Mouse (Mus musculus) T-helper 2 cell (primary cell): ENCODE data around the gene Triml2.

Experiments used
- in situ Hi-C: fragments of 300-600 bp; cut with MboI, MseI; formaldehyde crosslinking; loops from one replicate; pipeline ENCODE4 v1.15.1; 2025; ENCODE audit warnings: high pct_unique_total_duplicates

The Triml2 gene

DNA sequence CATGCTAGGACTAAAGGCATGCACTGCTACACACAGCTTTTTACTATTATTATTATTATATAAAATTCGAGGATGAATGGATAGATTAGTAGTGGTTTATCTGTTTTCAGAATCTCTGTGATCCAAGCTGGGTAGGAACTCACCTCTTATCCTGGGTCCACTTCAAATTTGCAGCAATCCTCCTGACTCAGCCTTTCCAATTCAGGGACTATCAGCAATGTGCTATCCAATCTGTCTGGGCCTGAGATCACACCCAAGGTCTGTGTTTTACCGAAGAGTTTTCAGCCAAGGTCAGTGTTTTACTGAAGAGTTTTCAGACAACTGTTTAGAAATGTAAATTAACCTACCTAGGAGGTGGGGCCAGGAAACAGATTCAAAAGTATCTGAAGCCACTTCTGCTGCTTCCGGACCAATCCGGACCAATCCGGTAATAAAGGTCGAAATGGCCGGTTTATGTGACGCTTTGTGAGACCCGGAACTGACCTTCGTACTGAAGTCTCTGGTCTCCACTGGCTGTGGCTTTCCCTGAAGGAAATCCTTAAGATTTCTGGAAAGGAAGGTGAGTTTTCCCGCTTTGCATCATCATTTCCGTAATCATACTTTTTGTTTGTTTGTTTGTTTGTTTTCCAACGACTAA lies at the start of gene Triml2:
Gene Triml2 (plus strand): TSS at position 488 of the 637 bp plus-strand sequence.
- in situ Hi-C loops, result no loop called here

DNA sequence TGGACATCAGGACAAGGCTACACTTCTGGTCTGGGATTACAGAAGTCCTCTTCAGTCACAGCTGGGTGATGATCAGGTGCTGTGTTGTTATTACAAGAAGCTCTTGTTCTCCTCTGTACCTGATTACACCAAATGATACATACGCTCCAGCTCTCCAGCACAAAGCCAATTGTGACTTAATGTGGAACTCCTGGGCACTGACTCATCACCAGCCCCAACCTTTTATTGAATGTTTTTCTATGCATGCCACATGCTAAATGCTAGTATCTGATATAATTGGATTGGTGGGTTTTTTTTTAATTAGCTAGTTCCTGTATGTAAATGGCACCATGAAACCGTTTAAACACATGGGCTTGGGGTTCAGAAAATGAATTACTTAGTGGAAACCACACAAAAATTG lies 39.0 kb upstream of the Triml2 start, which contains the start of gene Triml1:
Gene Triml1 (minus strand): TSS at position 101 of the 400 bp plus-strand sequence.
- in situ Hi-C loops, result no loop called here

DNA sequence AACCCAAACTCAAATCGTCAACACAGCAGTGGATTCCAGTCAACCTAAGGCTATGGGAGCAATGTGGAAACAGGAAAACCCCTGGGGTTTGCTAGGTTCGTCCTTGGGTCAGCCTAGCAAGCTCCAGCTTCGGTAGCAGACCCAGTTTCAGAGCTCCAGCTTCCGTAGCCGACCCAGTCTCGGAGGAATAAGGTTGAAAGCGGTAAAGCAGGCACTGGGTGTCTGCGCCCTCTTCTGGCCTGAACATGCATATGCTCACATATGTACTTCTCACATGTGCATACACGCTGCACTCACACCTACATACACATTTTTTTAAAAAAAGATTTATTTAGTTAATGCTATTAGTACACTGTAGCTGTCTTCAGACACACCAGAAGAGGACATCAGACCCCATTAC lies 31.0 kb upstream of the Triml2 start:
- in situ Hi-C loops, result no loop called here

DNA sequence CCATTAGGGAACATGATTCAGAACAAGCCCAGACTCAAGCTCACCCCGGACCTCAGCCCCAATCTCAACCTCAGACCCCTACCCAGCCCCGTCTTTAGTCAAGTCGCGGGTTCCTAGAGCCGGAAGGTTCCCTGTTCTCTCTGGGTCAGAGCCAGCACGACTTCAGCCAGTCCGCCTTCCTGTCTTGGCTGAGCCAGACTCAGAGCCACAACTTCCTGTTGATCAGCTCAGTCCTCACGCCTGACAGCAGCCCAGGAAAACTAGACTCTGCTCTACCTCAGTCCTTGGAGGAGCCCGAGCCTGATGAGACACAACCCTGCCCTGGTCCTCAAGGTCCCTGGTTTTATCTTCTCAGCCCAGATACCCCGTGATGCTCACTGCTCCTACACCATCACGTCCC lies 17.1 kb upstream of the Triml2 start:
- in situ Hi-C loops, result no loop called here

DNA sequence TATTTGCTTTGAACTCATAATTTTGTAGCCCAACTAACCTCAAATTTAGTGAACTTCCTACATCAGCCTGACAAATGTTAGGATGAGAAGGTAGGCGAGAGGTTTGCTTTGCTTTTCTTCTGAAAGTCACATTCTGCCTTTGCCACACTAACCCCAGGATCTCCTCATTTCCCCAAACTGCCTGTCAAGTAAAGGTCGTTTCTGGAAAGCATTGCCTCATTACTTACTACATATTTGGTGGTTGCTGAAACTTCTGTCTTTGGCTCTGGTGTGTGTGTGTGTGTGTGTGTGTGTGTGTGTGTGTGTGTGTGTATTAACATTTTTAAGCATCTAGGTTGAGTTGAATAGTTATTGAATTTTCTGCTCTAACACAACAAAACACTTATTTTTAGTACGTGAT lies 15.9 kb upstream of the Triml2 start:
- in situ Hi-C loops, result no loop called here

DNA sequence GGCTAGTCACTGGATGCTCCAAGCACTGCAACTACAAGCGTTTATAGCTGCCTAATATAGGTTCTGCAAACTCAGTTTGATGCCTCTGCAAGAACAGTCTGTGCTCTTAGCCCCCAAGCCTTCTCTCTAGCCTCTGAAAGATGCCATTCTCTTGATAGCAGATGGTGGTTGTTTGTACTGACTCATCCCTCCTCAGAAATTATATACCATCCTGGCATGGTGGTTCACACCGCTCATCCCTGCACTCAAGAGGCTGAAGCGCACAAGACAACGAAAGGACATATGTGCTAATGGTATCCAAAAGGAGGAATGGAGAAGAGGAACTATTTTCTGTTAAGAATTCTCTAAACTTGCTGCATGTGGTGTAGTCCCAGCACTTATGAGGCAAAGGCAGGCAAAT lies 12.3 kb upstream of the Triml2 start:
- in situ Hi-C loops, result no loop called here

DNA sequence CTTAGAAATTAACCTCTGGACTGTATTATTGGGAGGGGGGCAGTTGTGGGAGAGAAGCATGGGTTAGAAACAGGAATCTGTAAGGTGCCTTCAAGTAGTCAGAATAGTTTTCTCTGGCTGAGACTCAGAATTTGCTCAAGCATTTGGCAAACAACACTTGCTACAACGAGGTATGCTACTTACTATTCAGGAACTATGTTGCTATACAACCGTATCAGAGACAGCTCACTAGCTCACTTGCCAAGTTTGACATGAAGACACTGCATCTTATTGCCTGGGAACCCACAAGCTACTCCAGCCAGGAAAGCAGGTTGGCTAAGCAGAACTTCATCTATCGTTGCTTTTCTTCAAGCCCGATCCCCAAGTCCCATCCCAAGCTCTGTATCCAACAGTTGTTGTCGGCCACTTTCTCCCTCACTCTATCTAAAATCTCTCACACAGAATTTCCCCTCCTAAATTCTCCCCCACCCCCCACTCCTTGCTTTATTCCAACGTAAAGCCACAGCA lies 11.0 kb upstream of the Triml2 start:
- in situ Hi-C loops, result no loop called here

DNA sequence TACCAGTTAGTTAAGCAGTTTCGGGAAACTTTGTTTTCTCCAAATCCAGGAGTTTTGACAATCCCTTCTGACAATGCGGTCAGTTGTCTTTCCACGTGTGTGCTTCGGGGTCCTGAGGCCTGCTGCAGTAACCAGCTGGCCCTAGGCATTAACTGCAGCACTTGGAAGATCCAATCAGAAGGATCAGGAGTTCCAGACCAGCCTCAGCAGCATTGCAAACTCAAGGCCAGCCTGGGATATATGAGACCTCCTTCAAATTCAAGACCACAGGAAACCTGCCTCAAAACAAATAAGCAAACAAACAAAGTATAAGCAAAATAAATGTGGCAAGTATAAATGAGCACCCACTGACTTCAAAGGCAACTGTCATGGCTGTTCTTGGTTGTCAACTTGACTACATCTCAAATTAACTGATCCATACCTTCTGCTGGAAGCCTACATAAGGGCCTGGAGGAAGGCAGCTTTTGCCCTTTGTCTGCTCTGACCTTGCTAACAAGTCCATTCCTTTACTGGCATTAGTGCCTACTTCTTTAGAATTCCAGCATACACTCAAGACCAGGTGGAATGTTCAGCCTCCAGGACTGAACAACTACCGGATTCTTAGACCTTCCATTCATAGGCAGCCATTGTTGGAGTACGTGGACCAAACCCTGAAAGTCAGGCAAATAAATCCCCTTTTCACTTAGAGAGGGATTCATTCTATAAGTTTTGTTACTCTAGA lies 3.4 kb upstream of the Triml2 start:
- in situ Hi-C loops, result no loop called here

DNA sequence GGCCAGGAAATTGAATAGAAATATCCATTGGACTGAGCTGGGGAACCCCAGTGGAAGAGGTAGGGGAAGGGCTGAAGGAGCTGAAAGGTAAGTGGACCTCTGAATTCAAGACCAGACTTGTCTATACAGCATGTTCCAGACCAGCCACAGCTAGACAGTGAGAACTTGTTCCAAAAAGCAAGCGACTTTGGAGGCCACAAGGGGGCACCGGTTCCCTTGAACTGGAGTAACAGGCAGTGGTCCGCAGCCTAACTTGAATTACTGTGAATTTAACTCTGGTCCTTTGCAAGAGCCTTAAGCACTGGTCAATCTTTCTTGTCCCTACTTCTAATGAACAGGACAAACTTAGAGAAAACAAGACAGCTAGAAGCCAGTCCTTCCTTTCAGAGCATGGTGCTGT lies 2.1 kb upstream of the Triml2 start:
- in situ Hi-C loops, result no loop called here

DNA sequence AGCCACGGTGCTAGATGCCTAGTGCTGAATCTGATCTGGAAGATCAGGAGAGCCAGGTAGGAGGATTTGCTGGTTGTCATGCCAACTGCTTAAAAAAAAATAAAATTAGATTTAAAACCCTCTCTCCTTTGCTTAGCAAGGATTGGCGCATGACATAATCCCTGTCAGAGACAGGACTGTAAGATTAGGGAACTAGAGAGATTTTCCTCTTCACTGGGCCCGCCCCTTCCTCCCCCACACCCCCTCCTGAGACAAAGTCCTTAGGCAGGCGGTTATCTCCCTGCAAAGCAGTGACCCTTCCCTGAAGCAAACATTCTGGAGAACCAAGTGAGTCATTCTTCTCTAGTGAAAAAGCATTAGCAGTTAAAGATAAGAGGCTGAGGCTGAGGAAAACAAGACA lies 1.2 kb upstream of the Triml2 start:
- in situ Hi-C loops, result no loop called here

DNA sequence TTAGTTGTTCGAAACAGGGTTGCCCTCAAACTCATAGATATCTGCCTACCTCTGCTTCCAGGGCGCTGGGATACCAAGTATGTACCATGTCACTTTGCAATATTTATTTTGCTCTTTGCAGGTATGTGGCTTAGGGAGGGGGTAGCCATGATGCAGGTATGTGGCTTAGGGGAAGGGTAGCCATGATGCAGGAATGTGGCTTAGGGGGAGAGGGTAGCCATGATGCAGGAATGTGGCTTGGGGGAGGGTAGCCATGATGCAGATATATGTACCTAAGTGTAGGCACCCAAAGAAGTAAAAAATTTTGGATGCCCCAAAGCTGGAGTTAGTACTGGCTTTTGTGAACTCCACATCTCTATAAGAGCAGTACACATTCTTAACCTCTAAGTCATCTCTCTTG lies 1.9 kb downstream of the Triml2 start:
- in situ Hi-C loops, result no loop called here

DNA sequence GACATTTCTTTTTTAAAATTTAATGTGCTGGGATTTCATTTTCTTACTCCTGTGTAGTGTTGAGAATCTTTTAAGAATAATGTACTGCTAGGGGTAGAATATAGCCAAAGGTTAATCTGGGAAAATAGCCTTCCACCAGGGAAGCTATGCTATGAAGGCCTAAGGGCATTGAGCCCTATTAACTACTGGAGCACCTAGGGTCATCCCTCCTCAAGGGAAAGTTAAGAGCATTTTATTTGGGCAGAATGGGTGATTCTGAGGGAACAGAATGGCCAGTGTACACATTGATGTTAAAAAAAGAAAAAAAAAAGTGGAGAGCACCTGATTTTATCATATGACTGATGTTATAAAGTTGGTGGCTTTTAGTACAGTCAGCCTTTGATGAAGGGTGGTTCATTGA lies 35.2 kb downstream of the Triml2 start:
- in situ Hi-C loops, result no loop called here

DNA sequence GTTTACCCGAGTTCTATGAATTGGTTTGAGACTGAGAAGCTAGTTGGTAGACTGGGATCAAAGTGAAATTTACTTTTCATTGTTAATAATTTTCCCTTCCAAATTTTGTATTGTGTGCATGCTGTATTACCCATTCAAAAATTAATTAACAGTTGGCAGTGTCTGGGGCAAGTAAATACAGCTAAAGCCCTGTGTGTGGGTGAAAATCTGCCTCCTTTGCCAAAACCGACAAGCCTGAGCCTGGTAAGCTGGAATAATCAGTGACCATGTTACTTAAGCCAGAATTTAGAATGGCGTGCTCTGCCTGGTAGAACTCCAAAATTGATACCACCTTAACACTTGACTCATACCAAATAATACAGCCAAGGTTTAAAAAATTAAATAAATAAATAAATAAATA lies 63.0 kb downstream of the Triml2 start:
- in situ Hi-C loops, result no loop called here
